Mouse (Mus musculus): ENCODE measurements around the gene Atp6v0d1. TPM values are rescaled to one million over a fixed set of nuclear protein-coding genes. Genes with fewer than 3 reads are reported as not detected.

The Atp6v0d1 gene
- total RNA-seq, 2 experiments from 2014 or later, result 58.2 to 59.5 TPM

GRCm38 (mm10) chr8:105496439-105497180, 69.2 kb downstream of the Atp6v0d1 start, which contains the start of gene Zdhhc1:
Gene Zdhhc1 (minus strand): TSS chr8:105496902.
- peak; percentile 93 for DNase-seq

DNA sequence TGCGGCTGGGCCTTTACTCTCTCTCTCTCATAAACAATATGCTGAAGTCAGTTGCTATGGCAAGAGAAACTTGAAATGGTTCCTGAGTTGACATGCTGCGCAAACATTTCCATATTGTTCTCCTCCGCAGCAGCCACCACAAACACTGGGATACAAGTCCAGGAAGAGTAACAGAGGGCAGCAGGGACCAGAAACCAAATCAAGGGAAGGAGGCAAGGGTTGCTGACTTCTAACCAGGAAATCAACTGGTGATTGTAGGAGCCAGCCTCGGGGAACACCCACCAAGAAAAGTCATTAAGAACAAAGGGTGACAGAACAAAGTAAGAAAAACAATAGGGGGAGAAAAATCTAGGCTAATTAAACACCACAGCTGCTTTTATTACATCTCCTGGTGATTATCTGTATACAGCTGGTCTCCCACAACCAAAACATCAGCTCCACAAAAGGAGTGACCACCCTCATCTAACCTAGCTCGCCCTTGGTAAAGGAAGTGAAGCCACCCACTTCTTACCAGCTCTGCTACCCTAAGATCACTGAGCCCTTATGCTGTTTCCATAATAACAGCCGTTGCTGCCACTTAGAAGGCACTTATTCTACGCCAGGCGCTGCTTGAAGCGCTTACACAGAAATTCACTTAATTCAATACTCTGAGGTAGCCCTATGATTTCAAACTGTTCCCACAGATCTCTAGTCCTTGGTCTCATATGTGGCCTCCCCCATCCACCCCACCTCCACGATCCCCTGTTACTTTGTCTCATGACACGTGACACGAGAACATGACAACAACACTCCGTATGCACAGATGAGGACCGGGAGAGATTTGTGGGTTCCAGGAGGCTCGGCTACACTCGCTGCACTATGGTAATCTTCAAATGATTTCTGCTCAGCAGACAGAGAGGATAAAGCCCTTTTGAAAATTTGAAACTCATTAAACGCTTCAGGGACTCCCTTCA, 70.2 kb downstream of the Atp6v0d1 start:
- DNase-seq, result no peak

DNA sequence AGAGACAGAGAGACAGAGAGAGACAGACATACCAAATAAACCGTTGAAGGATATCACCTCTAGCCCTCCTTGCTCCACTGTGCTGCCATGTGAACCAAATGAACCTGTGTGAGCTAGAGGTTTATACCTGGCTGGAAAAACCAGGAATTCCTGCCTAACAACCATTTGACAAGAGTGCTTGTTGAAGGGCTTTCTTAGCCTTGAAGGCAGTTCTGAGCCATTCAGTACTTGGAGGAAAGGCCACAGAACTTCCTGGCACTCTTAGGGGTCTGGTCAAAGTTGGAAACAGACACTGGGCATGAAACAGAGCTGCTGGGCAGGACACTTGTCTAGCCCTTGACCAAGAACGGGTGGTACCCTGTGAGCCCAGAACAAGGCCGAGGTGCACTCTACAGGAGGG, 71.3 kb downstream of the Atp6v0d1 start:
- DNase-seq, result no peak

DNA sequence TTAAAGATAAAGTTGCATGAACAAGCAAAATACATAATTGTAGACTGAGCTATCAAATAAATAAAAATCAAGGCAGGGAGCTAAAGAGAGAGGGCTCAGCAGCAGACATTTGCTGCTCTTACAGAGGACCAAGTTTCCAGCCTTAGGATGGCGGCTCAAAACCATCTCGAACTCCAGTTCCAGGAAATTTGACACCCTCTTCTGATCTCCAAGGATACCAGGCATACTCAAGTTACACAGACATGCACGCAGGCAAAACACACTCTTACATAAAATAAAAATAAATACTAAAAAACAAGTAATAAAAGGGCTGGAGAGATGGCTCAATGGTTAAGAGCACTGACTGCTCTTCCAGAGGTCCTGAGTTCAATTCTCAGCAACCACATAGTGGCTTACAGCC, 72.4 kb downstream of the Atp6v0d1 start:
- DNase-seq, result no peak

- DNase-seq, result no peak
These were observed 76.6 kb downstream of the Atp6v0d1 start for GRCm38 (mm10) chr8:105489281-105489680.

GRCm38 (mm10) chr8:105488082-105488481, 77.8 kb downstream of the Atp6v0d1 start:
- no peak for DNase-seq

- DNase-seq, result peak; percentile 82
These were observed 81.5 kb downstream of the Atp6v0d1 start for GRCm38 (mm10) chr8:105484392-105484791.

- DNase-seq, result no peak
These were observed 81.8 kb downstream of the Atp6v0d1 start for GRCm38 (mm10) chr8:105484030-105484368.

DNA sequence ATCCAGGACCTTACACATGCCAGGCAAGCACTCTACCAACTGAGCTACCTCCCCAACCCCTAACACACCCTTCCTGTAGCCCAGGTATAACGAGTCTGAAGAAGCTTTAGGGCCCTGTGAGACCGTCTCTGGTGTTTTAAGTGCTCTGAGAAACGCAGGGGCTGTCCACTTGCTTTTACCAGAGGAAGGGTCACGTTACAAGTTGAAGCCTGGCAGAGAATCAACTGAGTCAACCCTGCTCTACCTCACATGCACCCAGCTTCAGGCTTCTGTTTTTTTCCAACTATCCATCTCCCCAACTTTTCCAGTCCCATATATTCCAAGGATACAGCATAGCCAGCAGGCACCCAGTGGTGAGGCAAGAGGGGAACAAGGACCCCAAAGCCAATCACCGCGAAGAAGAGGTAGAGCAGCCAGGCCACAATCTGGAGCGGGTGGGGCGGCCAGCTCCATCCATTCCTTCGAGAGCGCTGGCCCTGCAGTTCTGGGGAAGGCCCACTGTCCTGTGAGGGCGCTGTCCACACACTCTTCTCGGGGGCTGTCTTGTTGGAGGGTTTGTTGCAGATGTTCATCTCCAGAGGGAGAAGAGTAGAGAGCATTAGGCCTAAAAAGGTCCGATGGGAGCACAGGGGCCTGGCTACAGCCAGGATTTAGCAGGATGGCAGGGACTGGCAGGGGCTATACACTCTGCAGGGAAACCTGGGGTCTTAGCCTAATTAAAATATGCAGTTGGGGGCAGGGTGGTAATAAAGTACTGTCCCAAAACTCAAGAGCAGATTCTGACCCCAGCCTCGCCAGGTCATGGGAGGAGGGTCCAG, 82.4 kb downstream of the Atp6v0d1 start:
- peak; percentile 81 for DNase-seq

GRCm38 (mm10) chr8:105482123-105482522, 83.7 kb downstream of the Atp6v0d1 start:
- no peak for DNase-seq

- DNase-seq, result peak; percentile 49
These were observed 84.4 kb downstream of the Atp6v0d1 start for GRCm38 (mm10) chr8:105481453-105481852.

GRCm38 (mm10) chr8:105481013-105481412, 84.8 kb downstream of the Atp6v0d1 start:
- no peak for DNase-seq

DNA sequence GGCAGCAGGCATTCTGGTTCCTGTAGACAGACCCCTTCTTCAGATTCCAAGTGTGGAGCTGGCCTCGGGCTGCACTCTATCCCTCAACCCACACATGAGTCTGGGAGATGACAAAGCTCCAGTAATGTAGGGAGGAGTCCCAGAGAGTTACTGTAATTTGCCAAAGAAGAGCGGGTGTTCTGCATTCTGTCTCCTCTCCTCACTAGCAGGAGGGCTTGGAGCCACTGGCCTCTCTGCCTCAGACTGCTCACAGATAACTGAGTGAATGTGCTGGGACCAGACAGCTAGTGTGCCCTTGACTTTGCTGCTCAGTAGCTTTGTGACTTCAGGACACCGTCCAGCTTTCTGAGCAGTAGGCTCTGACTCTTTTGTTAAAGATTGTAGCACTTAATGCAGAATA, 88.1 kb downstream of the Atp6v0d1 start:
- DNase-seq, result no peak

- DNase-seq, result peak; percentile 80
These were observed 89.0 kb downstream of the Atp6v0d1 start for GRCm38 (mm10) chr8:105476628-105477413.

DNA sequence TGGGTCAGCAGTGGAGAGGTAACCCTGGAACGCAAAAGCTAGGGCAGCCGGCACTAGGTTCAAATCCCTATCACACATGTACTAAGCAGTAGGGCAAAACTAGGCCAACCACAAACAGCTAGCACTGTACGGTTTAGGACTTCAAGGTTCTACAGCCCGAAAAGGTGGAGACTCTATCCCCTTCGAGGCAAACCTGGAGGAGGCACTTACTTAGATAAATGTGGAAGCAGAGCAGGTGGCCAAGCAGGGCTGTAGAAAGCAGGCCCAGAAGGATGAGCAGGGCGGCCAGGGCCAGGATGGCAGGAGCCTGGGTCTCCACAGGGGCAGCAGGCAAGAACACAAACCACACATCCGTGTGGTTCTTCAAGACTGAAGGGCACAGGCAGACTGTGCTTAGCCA, 89.7 kb downstream of the Atp6v0d1 start:
- no peak for DNase-seq

- DNase-seq, result no peak
These were observed 90.1 kb downstream of the Atp6v0d1 start for GRCm38 (mm10) chr8:105475742-105476141.

GRCm38 (mm10) chr8:105475254-105475653, 90.6 kb downstream of the Atp6v0d1 start:
- DNase-seq, result peak; percentile 77

DNA sequence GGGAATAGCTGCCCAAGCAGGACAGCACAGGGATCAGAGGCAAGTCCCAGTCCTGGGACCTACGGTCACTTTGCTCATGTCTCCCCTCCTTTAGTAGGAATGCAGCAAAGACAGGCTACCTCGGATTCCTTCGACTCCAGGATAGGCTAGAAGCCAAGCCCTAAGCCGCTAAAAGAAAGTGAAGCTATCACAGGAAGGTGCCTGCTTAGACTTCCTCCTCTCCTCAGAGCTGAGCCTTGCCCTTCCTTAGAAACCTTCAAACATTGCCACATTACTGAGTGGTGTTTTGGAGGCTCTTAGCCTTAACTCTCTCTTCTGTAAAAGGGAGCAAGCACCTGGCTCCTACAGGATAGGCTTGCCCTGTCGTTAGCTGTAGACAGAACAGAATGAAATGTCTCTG, 91.2 kb downstream of the Atp6v0d1 start:
- DNase-seq, result no peak
